8 mouse cellular contexts compared by ENCODE assay signal in the genomic region with DNA sequence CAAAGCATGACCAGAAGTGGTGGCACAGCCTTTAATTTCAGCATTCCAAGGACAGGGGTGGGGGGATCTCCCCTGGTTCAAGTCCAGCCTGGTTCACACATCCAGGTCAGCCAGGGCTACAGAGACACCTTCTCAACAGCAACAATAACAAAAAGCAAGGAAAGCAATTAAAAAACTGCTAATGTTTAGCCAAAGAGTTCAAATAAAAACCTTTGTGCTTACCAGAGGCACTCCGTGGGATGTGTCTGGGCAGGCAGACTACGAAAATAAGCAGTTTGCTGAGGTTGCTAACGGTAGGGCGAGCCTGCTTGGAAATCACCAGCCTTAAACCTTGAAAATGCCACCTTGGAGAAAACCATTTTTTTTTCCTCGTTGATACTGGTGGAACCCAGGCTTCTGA. TPM values are rescaled to one million over a fixed set of nuclear protein-coding genes. Genes with fewer than 3 reads are reported as not detected.
DNase-seq lines count a peak whose midpoint lies in the region; ATAC-seq lines count a peak whose summit lies in the region.

A gene (plus strand): TSS at position 221 of the 400 bp plus-strand sequence.

- WGBS in forebrain, embryonic 12.5 days: 84% methylated on average over 5 of the region's 5 CpGs
- 89% methylated on average over 5 of the region's 5 CpGs for WGBS in midbrain, embryonic 13.5 days

- DNase-seq in thymus, postnatal 0 days (ENCODE audit: low spot score): no peak
- no peak for DNase-seq in thymus, adult 18-20 months
- DNase-seq in layer of hippocampus, postnatal 14 days (ENCODE audit: low spot score in 2 of 2): no peak
- DNase-seq in right cerebral cortex, postnatal 10 days (ENCODE audit: low spot score in 2 of 2): no peak
- no peak for DNase-seq in right cerebral cortex, postnatal 25 days

- no peak for ATAC-seq in forebrain, embryonic 12.5 days (ENCODE audit: low FRiP score)
- ATAC-seq in hematopoietic stem cell, adult 5-6 weeks (replicated peaks in 1 of 2; ENCODE audit: insufficient read depth in 1 of 2, low FRiP score in 2 of 2, low TSS enrichment in 1 of 2, low read depth in 1 of 2, poor library complexity in 2 of 2, severe bottlenecking in 2 of 2): no peak
- no peak for ATAC-seq in midbrain, embryonic 13.5 days

- H3K36me3 ChIP-seq in forebrain, embryonic 12.5 days (replicated peaks): no peaks in the 10 kb centered on the region
- H3K36me3 ChIP-seq in midbrain, embryonic 13.5 days: no peaks in the 10 kb centered on the region

- H3K4me2 ChIP-seq in forebrain, embryonic 12.5 days: no peak within 1 kb of the TSS
- H3K4me2 ChIP-seq in midbrain, embryonic 13.5 days (replicated peaks): no peak within 1 kb of the TSS

- no peak within 1 kb of the TSS for H3K9ac ChIP-seq in forebrain, embryonic 12.5 days
- no peak within 1 kb of the TSS for H3K9ac ChIP-seq in midbrain, embryonic 13.5 days (replicated peaks)

- H3K9me3 ChIP-seq in forebrain, embryonic 12.5 days: no peaks in the 10 kb centered on the region
- H3K9me3 ChIP-seq in midbrain, embryonic 13.5 days: no peaks in the 10 kb centered on the region

- peaks cover 11% of the 10 kb centered on the region for H3K4me1 ChIP-seq in forebrain, embryonic 12.5 days
- peaks cover 17% of the 10 kb centered on the region for H3K4me1 ChIP-seq in midbrain, embryonic 13.5 days (replicated peaks)

- no peak within 1 kb of the TSS for H3K27ac ChIP-seq in forebrain, embryonic 12.5 days
- H3K27ac ChIP-seq in midbrain, embryonic 13.5 days: no peak within 1 kb of the TSS

- H3K27me3 ChIP-seq in forebrain, embryonic 12.5 days: no peaks in the 10 kb centered on the region
- H3K27me3 ChIP-seq in midbrain, embryonic 13.5 days: no peaks in the 10 kb centered on the region

- H3K4me3 ChIP-seq in forebrain, embryonic 12.5 days (replicated peaks): no peak within 1 kb of the TSS
- H3K4me3 ChIP-seq in midbrain, embryonic 13.5 days (replicated peaks): no peak within 1 kb of the TSS

RNA-seq across cellular contexts. Expression of the gene that starts here (rescaled TPM):
- polyA plus RNA-seq in thymus, postnatal 0 days (2015; fragmentation: Nextera tagmentation; extraction: Ambion mirVana): 262 and 278 TPM in 2 replicates
- 305 and 325 TPM in 2 replicates for polyA plus RNA-seq in forebrain, embryonic 12.5 days (2016; fragmentation: Nextera tagmentation; extraction: Ambion mirVana)
- 131 and 189 TPM in 2 replicates for total RNA-seq in hematopoietic stem cell, adult 5-6 weeks (2017)
- 10 to 100 TPM; 54.9 to 57.7 TPM for total RNA-seq in layer of hippocampus, postnatal 14 days (2021)
- 215 and 219 TPM in 2 replicates for polyA plus RNA-seq in midbrain, embryonic 13.5 days (2015; fragmentation: Nextera tagmentation; extraction: Ambion mirVana)
